Mouse (Mus musculus) spleen, adult 2 months (tissue): ENCODE measurements around the gene Smyd1.

Experiments used
- CTCF ChIP-seq: fragments of 200-500 bp; IDR thresholded peaks from 2 replicates; pipeline ENCODE4 v1.5.1; 2011; ENCODE audit warnings: mild to moderate bottlenecking, inconsistent platforms; ENCODE audit not compliant: insufficient read depth, insufficient read length, insufficient replicate concordance; ENCODE audit errors: extremely low read depth
- POLR2A ChIP-seq: fragments of 200-500 bp; IDR thresholded peaks from 2 replicates; pipeline ENCODE4 v1.6.1; 2011; ENCODE audit warnings: low read depth, low read length, inconsistent platforms

DNA sequence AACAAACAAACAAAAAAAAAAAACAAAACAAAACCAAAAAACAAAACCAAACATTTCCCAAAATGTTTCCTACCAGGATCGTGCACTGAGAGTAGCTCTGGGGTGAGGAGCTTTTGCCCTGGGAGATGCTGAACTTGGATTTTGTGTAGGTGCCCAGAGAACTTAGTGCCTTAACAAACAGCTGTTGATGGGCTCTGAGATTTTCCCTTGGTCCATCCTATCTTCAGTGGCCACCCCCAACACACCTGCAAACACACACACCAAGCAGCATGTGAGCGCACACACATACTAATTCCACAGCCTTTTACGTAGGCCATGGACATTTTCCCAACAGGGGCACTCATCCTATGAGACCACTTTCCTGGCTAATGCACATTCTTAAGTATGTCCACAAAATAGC, 109.6 kb downstream of the Smyd1 start:
- TF ChIP-seq CTCF (no peak), POLR2A (no peak)
